Mouse (Mus musculus): ENCODE results near the gene Exoc8.
A peak's percentile ranks its signal among the peaks of the same experiment; 100 is the strongest.

DNA sequence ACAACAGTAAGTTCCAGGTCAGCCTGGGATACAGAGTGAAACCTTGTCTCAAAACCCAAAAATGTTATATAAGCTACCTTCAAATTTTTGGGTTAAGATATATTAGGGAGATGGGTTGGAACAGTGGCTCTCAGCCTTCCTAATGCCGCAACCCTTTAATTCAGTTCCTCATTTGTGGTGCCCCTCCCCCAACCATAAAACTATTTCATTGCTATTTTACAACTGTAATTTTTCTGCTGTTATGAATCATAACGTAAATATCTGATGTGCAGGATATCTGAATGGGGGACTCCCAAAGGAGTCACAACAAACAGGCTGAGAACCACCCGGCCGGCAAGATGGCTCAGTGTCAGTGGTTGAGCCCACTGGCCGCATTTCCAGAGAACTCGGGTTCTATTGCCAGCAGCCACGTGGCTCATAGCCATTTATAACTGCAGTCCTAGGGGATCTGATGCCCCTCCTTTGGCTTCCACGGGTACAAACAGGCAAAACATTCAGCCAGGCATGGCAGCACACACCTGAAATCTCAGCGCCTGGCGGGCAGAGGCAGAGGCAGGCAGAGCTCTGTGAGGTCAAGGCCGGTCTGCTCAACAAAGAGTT, 25.1 kb upstream of the Exoc8 start:
- TF ChIP-seq POLR2A (IDR thresholded peaks at IDR 0.05; ENCODE audit: insufficient read depth, low read depth, low read length), result peak; percentile 28; the same call in 1 of the 2 replicates
- no peak for TF ChIP-seq CTCF (IDR thresholded peaks at IDR 0.05)
